23 mouse cellular contexts compared by ENCODE assay signal in the genomic region with DNA sequence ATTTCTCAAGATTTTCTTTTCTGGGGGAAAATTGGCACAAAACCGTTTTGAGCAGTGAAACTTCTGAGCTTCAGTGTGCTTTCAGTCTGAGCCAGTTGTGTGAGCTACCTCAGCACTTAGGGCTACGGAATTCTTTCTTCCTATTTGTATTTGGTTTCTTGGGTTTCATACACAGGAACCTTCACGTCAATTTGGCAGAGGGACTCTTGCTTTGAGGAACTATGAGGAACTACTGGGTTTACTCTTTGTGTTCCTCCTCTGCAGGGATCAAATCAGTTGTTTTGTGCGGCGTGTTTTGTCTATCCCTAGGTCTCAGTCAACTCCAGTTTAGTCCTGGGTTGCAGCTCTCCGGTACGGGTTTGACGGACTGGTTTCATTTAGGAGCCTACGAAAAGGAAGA. TPM values are rescaled to one million over a fixed set of nuclear protein-coding genes. Genes with fewer than 3 reads are reported as not detected.
"Had no signal": no experiment of that assay in that cellular context is flagged by ENCODE, and none has a peak within 500 bp of the region (broad histone marks: within the 10 kb centered on the region; RNA-seq: fewer than 3 reads in every experiment).

No protein-coding gene starts in this region.

- H3K27me3 ChIP-seq: heart, embryonic 12.5 days; hindbrain, embryonic 13.5 days; hindbrain, embryonic 15.5 days; intestine, embryonic 15.5 days; limb, embryonic 12.5 days; liver, embryonic 13.5 days had no signal

- H3K9me3 ChIP-seq: heart, embryonic 10.5 days; heart, embryonic 12.5 days; hindbrain, embryonic 13.5 days; hindbrain, embryonic 15.5 days; intestine, embryonic 15.5 days; limb, embryonic 10.5 days; limb, embryonic 12.5 days; liver, embryonic 13.5 days had no signal

- H3K36me3 ChIP-seq: heart, embryonic 10.5 days; heart, embryonic 12.5 days; hindbrain, embryonic 13.5 days; hindbrain, embryonic 15.5 days; intestine, embryonic 15.5 days; limb, embryonic 10.5 days; limb, embryonic 12.5 days; liver, embryonic 13.5 days had no signal

- H3K27ac ChIP-seq: gastrocnemius, adult 2 months; heart, embryonic 10.5 days; hindbrain, embryonic 13.5 days; hindbrain, embryonic 15.5 days; intestine, embryonic 15.5 days; left cerebral cortex, adult 2 months; limb, embryonic 10.5 days; limb, embryonic 12.5 days; liver, embryonic 13.5 days had no signal

- H3K4me3 ChIP-seq: gastrocnemius, adult 2 months; heart, embryonic 10.5 days; heart, embryonic 12.5 days; hindbrain, embryonic 13.5 days; hindbrain, embryonic 15.5 days; intestine, embryonic 15.5 days; left cerebral cortex, adult 2 months; limb, embryonic 10.5 days; limb, embryonic 12.5 days; liver, embryonic 13.5 days had no signal

- DNase-seq: gastrocnemius, adult 2 months; gastrocnemius, postnatal 14 days; gastrocnemius, postnatal 36 days; heart, adult 18-20 months; heart, postnatal 10 days; heart, postnatal 4 days; kidney, adult 18-20 months; kidney, adult 8-10 months; kidney, postnatal 14 days; kidney, postnatal 36 days; liver; liver, embryonic 13.5 days had no signal

- ATAC-seq: inflammation-experienced regulatory T-cells, adult 6 months; intestine, embryonic 15.5 days; intestine, postnatal 0 days had no signal

- H3K9ac ChIP-seq: heart, embryonic 12.5 days; hindbrain, embryonic 13.5 days; hindbrain, embryonic 15.5 days; intestine, embryonic 15.5 days; limb, embryonic 12.5 days; liver, embryonic 13.5 days had no signal

- H3K4me2 ChIP-seq: heart, embryonic 12.5 days; hindbrain, embryonic 13.5 days; hindbrain, embryonic 15.5 days; intestine, embryonic 15.5 days; limb, embryonic 12.5 days; liver, embryonic 11.5 days; liver, embryonic 13.5 days had no signal

- H3K4me1 ChIP-seq: heart, embryonic 10.5 days; heart, embryonic 12.5 days; hindbrain, embryonic 15.5 days; liver, embryonic 13.5 days had no signal

RNA-seq across cellular contexts. Expression of gene Ednrb, which starts 17.9 kb away (rescaled TPM):
- polyA plus RNA-seq: inflammation-experienced regulatory T-cells, adult 6 months had no signal
